Mouse (Mus musculus): ENCODE data around the gene Ikzf4.
A peak's percentile ranks its signal among the peaks of the same experiment; 100 is the strongest.

Ikzf4 gene

GRCm38 (mm10) chr10:128606483-128606882 lies 39.3 kb downstream of the Ikzf4 start:
- no peak for DNase-seq (ENCODE audit: low spot score)

- no peak for DNase-seq (ENCODE audit: low spot score)
These were observed 43.2 kb downstream of the Ikzf4 start for GRCm38 (mm10) chr10:128602470-128603128.

- DNase-seq (ENCODE audit: low spot score) = no peak
These were observed 44.3 kb downstream of the Ikzf4 start for GRCm38 (mm10) chr10:128601499-128601898.

GRCm38 (mm10) chr10:128598476-128598875 lies 47.3 kb downstream of the Ikzf4 start:
- no peak for DNase-seq (ENCODE audit: low spot score)

GRCm38 (mm10) chr10:128592797-128593196 lies 53.0 kb downstream of the Ikzf4 start:
- DNase-seq (ENCODE audit: low spot score) = no peak

- DNase-seq (ENCODE audit: low spot score) = no peak
These were observed 54.4 kb downstream of the Ikzf4 start for GRCm38 (mm10) chr10:128591436-128591835.

GRCm38 (mm10) chr10:128590193-128590690 lies 55.5 kb downstream of the Ikzf4 start:
- DNase-seq (ENCODE audit: low spot score) = peak; percentile 72

- peak; percentile 64 for DNase-seq (ENCODE audit: low spot score)
These were observed 56.2 kb downstream of the Ikzf4 start, which contains the start of gene Erbb3 for GRCm38 (mm10) chr10:128589464-128590192. TSS of gene Erbb3 (minus strand) at chr10:128589652.

GRCm38 (mm10) chr10:128588775-128589463 lies 56.9 kb downstream of the Ikzf4 start:
- DNase-seq (ENCODE audit: low spot score) = no peak

- DNase-seq (ENCODE audit: low spot score) = no peak
These were observed 57.7 kb downstream of the Ikzf4 start for GRCm38 (mm10) chr10:128588136-128588535.

GRCm38 (mm10) chr10:128587697-128588096 lies 58.1 kb downstream of the Ikzf4 start:
- DNase-seq (ENCODE audit: low spot score) = no peak

GRCm38 (mm10) chr10:128587120-128587519 lies 58.7 kb downstream of the Ikzf4 start:
- no peak for DNase-seq (ENCODE audit: low spot score)

GRCm38 (mm10) chr10:128586546-128586945 lies 59.2 kb downstream of the Ikzf4 start:
- DNase-seq (ENCODE audit: low spot score) = no peak

GRCm38 (mm10) chr10:128584386-128584785 lies 61.4 kb downstream of the Ikzf4 start:
- DNase-seq (ENCODE audit: low spot score) = peak; percentile 56

GRCm38 (mm10) chr10:128583644-128584043 lies 62.1 kb downstream of the Ikzf4 start:
- peak; percentile 39 for DNase-seq (ENCODE audit: low spot score)
